Mouse (Mus musculus) kidney, postnatal 0 days (tissue): ENCODE results near the gene Ica1. TPM values are rescaled to one million over a fixed set of nuclear protein-coding genes. Genes with fewer than 3 reads are reported as not detected.
A peak's percentile ranks its signal among the peaks of the same experiment; 100 is the strongest.

ENCODE experiments used
- ATAC-seq: fragments of 200-750 bp; cut with Nextera tagmentation; replicated peaks from 2 replicates; pipeline ENCODE4 v1.8.0; 2017; ENCODE audit warnings: low read depth, moderate number of reproducible peaks, moderate TSS enrichment, moderate library complexity; ENCODE audit not compliant: low FRiP score
- DNase-seq: peaks from one replicate; pipeline ENCODE4 v3.0.0-alpha.2; 2016; ENCODE audit warnings: low spot score
- H3K27ac ChIP-seq: fragments of 300-500 bp; sonication (generic); 2 replicates; pipeline ENCODE4 v1.5.1; 2014; ENCODE audit warnings: mild to moderate bottlenecking
- H3K27me3 ChIP-seq: fragments of 300-500 bp; sonication (generic); 2 replicates; pipeline ENCODE4 v1.6.1; 2014; ENCODE audit warnings: low read length, mixed read lengths; ENCODE audit not compliant: insufficient read depth
- H3K36me3 ChIP-seq: fragments of 300-500 bp; sonication (generic); 2 replicates; pipeline ENCODE4 v1.6.1; 2014; ENCODE audit warnings: low read length, mixed read lengths; ENCODE audit not compliant: insufficient read depth
- H3K4me1 ChIP-seq: fragments of 300-500 bp; sonication (generic); replicated peaks from 2 replicates; pipeline ENCODE4 v1.6.1; 2014; ENCODE audit warnings: antibody characterized with exemption, low read length, mixed read lengths; ENCODE audit not compliant: insufficient read depth
- H3K4me2 ChIP-seq: fragments of 300-500 bp; sonication (generic); 2 replicates; pipeline ENCODE4 v1.6.1; 2014; ENCODE audit warnings: mild to moderate bottlenecking, low read length, moderate library complexity, mixed read lengths
- H3K4me3 ChIP-seq: fragments of 300-500 bp; sonication (generic); replicated peaks from 2 replicates; pipeline ENCODE4 v1.5.1; 2014; ENCODE audit warnings: low read depth, low read length
- H3K9ac ChIP-seq: fragments of 300-500 bp; sonication (generic); 2 replicates; pipeline ENCODE4 v1.6.1; 2014; ENCODE audit warnings: low read depth, low read length
- H3K9me3 ChIP-seq: fragments of 300-500 bp; sonication (generic); replicated peaks from 2 replicates; pipeline ENCODE4 v1.6.1; 2016; ENCODE audit warnings: low read length, inconsistent platforms, mixed read lengths
- CTCF ChIP-seq: IDR thresholded peaks from 2 replicates; pipeline ENCODE4 v1.5.1; 2016; ENCODE audit warnings: antibody characterized with exemption, low read depth, mild to moderate bottlenecking, moderate library complexity
- WGBS: fragments of 180-500 bp; shearing (Covaris S2); extraction: QIAGEN DNeasy Blood & Tissue Kit; methylation state at CpG from one replicate; pipeline ENCODE4 v1.1.7; 2014; 5-methylcytosine and 5-hydroxymethylcytosine counted together
- polyA plus RNA-seq: library from polyadenylated mRNA; unstranded; fragments of >200 nt; fragmentation: Nextera tagmentation; extraction: Ambion mirVana; gene quantifications from 2 replicates; pipeline ENCODE4 v1.2.1, GENCODE M21; 2015

The Ica1 gene
- polyA plus RNA-seq, 1 experiment from 2014 or later, result 30.1 TPM

- ATAC-seq (peak; percentile 92), DNase-seq (peak; percentile 80)
- no peaks in the 10 kb centered on the region for H3K4me1 ChIP-seq
- no peaks in the 10 kb centered on the region for H3K9me3 ChIP-seq
- H3K4me3 ChIP-seq, result peak overlapping the region; percentile 60
- peak overlapping the region; percentile 65 for H3K9ac ChIP-seq
- TF ChIP-seq CTCF, result no peak
- WGBS, result 1% methylated on average over 62 of the region's 69 CpGs
- no peaks in the 10 kb centered on the region for H3K36me3 ChIP-seq
- peak overlapping the region; percentile 51; the same call in 1 of the 2 replicates for H3K27ac ChIP-seq
- no peaks in the 10 kb centered on the region for H3K27me3 ChIP-seq
- H3K4me2 ChIP-seq, result peak overlapping the region; percentile 94
Observed at GRCm38 (mm10) chr6:8777411-8778295, 635 bp downstream of the Ica1 start.

DNA sequence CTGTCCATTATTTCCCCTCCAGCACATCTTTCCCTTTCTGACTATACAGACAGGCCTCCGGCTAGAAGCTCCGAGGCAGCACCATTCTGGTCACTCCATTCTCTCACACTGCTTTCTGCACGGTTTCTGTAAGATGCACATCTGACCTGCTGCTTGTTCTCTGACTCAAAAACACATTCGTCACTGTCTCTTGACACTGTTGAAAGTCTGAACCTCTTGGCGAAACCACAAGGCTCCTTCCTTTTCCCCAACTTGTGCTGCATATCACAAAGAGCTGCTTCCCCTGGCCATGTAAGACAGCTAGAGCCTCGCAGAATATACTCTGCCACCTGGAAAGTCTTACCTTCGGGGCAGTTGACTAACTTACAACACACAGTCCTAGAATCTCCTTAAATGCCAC, 6.7 kb downstream of the Ica1 start:
- Histone ChIP-seq H3K4me3 (no peak overlapping the region), H3K9ac (no peak overlapping the region), H3K4me1 (no peaks in the 10 kb centered on the region), H3K4me2 (no peak overlapping the region), H3K27ac (no peak overlapping the region), H3K27me3 (no peaks in the 10 kb centered on the region), H3K36me3 (no peaks in the 10 kb centered on the region), H3K9me3 (no peaks in the 10 kb centered on the region)
- ATAC-seq, result no peak
- no peak for DNase-seq
- 59% methylated on average over 7 of the region's 7 CpGs for WGBS
- TF ChIP-seq CTCF, result no peak

DNA sequence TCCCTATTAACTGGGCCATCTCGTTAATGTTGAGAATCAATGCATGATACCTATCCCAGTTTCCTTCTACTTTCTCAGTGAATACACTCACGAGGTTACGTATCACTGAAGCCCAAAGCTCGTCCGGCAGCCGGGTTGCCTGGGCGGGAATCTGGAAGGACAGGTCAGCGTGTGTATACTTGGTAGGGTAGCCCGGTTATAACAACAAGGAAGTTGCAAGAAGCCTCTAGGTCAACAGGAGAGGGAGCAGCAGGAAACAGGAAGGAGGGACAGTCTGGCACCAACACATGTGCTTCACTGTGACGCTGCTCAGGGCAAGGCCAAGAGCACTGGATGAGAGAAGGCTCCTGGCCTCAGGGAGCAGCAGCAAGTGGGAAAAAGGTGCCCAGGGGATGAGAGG, 7.9 kb downstream of the Ica1 start:
- TF ChIP-seq CTCF, result no peak
- Histone ChIP-seq H3K4me3 (no peak overlapping the region), H3K36me3 (no peaks in the 10 kb centered on the region), H3K27me3 (no peaks in the 10 kb centered on the region), H3K4me1 (no peaks in the 10 kb centered on the region), H3K9ac (no peak overlapping the region), H3K27ac (no peak overlapping the region), H3K4me2 (no peak overlapping the region), H3K9me3 (no peaks in the 10 kb centered on the region)
- ATAC-seq (peak; percentile 61; the same call in 1 of the 2 replicates), DNase-seq (peak; percentile 41)
- 51% methylated on average over 10 of the region's 10 CpGs for WGBS

GRCm38 (mm10) chr6:8769803-8770202, 8.5 kb downstream of the Ica1 start:
- 59% methylated on average over 6 of the region's 6 CpGs for WGBS
- TF ChIP-seq CTCF, result no peak
- ATAC-seq (no peak), DNase-seq (no peak)
- no peaks in the 10 kb centered on the region for H3K4me1 ChIP-seq
- 0 out of 2 replicates have a peak overlapping the region, but pooled peaks have one; percentile 19 for H3K27ac ChIP-seq
- no peaks in the 10 kb centered on the region for H3K27me3 ChIP-seq
- H3K9me3 ChIP-seq, result no peaks in the 10 kb centered on the region
- no peak overlapping the region for H3K4me2 ChIP-seq
- no peaks in the 10 kb centered on the region for H3K36me3 ChIP-seq
- no peak overlapping the region for H3K9ac ChIP-seq
- H3K4me3 ChIP-seq, result no peak overlapping the region

DNA sequence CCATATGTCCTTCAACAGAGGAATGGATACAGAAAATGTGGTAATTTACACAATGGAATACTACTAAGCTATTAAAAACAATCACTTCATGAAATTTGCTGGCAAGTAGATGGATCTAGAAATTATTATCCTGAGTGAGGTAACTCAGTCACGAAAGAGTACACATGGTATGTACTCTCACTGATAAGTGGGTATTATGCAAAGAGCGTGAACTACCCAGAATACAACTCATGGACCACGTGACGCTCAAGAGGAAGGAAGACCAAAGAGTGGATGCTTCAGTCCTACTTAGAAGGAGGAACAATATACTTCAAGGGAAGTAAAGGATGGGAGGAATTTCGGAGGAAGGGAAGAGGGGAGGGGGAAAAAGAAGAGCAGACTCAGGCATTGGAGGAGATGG, 11.6 kb downstream of the Ica1 start:
- Histone ChIP-seq H3K4me2 (no peak overlapping the region), H3K4me3 (no peak overlapping the region), H3K9me3 (no peaks in the 10 kb centered on the region), H3K4me1 (no peaks in the 10 kb centered on the region), H3K36me3 (no peaks in the 10 kb centered on the region), H3K27ac (no peak overlapping the region), H3K27me3 (no peaks in the 10 kb centered on the region), H3K9ac (no peak overlapping the region)
- DNase-seq (no peak), ATAC-seq (no peak)
- WGBS, result 91% methylated on average over 5 of the region's 5 CpGs
- TF ChIP-seq CTCF, result no peak

DNA sequence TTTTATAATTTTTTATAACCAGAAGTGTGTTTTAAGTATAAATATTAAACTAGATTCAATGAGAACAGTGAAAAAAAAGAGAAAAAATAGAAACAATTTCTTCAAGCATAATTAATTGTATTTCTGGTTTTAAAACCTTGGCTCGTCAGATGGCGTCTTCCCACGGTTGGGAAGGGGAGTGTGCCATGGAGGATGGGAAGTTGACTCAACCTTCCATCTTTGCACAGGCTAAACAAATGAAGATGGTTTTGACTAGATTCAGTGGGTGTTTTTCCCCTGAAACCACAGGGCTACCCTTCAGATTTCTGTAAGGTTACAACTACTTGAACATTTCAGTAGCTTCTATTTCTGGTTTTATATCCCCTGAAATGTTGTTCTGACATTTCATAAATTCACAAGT, 12.5 kb downstream of the Ica1 start:
- ATAC-seq, result no peak
- no peak for TF ChIP-seq CTCF
- Histone ChIP-seq H3K4me3 (no peak overlapping the region), H3K4me2 (no peak overlapping the region), H3K4me1 (no peaks in the 10 kb centered on the region), H3K27ac (no peak overlapping the region), H3K9ac (no peak overlapping the region), H3K27me3 (no peaks in the 10 kb centered on the region), H3K9me3 (no peaks in the 10 kb centered on the region), H3K36me3 (no peaks in the 10 kb centered on the region)
- 91% methylated on average over 3 of the region's 3 CpGs for WGBS
- no peak for DNase-seq

- DNase-seq (no peak), ATAC-seq (no peak)
Observed at GRCm38 (mm10) chr6:8765064-8765463, 13.2 kb downstream of the Ica1 start.

More at GRCm38 (mm10) chr6:8765064-8765463, 13.2 kb downstream of the Ica1 start:
- no peaks in the 10 kb centered on the region for H3K27me3 ChIP-seq
- H3K9me3 ChIP-seq, result no peaks in the 10 kb centered on the region
- no peaks in the 10 kb centered on the region for H3K36me3 ChIP-seq
- WGBS, result 86% methylated on average over 1 of the region's 1 CpGs
- no peak overlapping the region for H3K27ac ChIP-seq
- no peak overlapping the region for H3K4me2 ChIP-seq
- H3K9ac ChIP-seq, result no peak overlapping the region
- TF ChIP-seq CTCF, result no peak
- no peaks in the 10 kb centered on the region for H3K4me1 ChIP-seq
- no peak overlapping the region for H3K4me3 ChIP-seq
